Mouse (Mus musculus): ENCODE data around the gene Hrh3. TPM values are rescaled to one million over a fixed set of nuclear protein-coding genes. Genes with fewer than 3 reads are reported as not detected.

Hrh3 gene
- polyA plus RNA-seq, 1 experiment from 2014 or later: not detected

DNA sequence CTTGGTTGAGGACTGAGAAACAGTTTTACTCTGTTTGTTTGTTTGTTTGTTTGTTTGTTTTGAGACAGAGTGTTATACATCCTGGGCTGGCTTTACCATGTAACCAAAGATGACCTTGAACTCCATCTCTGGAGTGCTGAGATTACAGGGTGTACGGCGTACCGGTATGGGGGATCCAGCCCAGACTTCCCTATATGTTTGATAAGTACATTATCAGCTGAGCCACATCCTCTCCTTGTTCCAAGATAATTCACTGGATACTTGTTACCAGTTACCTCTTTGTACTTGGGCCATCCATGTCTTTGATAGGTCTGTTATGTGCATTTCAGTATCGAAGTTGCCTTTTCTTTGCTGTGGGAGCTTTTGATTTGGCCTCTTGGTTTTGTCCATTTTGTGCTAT is 28.9 kb upstream of the Hrh3 start:
- Histone ChIP-seq H3K9ac (ENCODE audit: low read depth, low read length) (no peak overlapping the region), H3K4me1 (replicated peaks; ENCODE audit: control insufficient read depth, insufficient read depth, low read length) (no peaks in the 10 kb centered on the region), H3K27me3 (replicated peaks; ENCODE audit: control insufficient read depth, insufficient read depth, low read length) (no peaks in the 10 kb centered on the region), H3K4me3 (ENCODE audit: low read depth, low read length) (no peak overlapping the region), H3K27ac (ENCODE audit: low read depth, low read length) (no peak overlapping the region), H3K36me3 (ENCODE audit: control insufficient read depth, insufficient read depth) (peaks cover 6% of the 10 kb centered on the region; the same call in 1 of the 2 replicates), H3K4me2 (replicated peaks; ENCODE audit: low read depth) (no peak overlapping the region), H3K9me3 (ENCODE audit: control insufficient read depth) (no peaks in the 10 kb centered on the region)
- no peak for TF ChIP-seq CTCF (IDR thresholded peaks at IDR 0.05; ENCODE audit: low read depth)
- no peak for ATAC-seq
- WGBS: 92% methylated on average over 4 of the region's 4 CpGs

- Histone ChIP-seq H3K27me3 (replicated peaks; ENCODE audit: control insufficient read depth, insufficient read depth, low read length) (no peaks in the 10 kb centered on the region), H3K4me2 (replicated peaks; ENCODE audit: low read depth) (no peak overlapping the region), H3K9ac (ENCODE audit: low read depth, low read length) (no peak overlapping the region), H3K4me1 (replicated peaks; ENCODE audit: control insufficient read depth, insufficient read depth, low read length) (no peaks in the 10 kb centered on the region), H3K36me3 (ENCODE audit: control insufficient read depth, insufficient read depth) (no peaks in the 10 kb centered on the region), H3K9me3 (ENCODE audit: control insufficient read depth) (no peaks in the 10 kb centered on the region), H3K27ac (ENCODE audit: low read depth, low read length) (no peak overlapping the region), H3K4me3 (ENCODE audit: low read depth, low read length) (no peak overlapping the region)
- TF ChIP-seq CTCF (IDR thresholded peaks at IDR 0.05; ENCODE audit: low read depth): no peak
- no peak for ATAC-seq
- WGBS: 63% methylated on average over 1 of the region's 1 CpGs
Measured at GRCm38 (mm10) chr2:180127675-180128074, 23.4 kb upstream of the Hrh3 start.

GRCm38 (mm10) chr2:180126195-180126594 is 21.9 kb upstream of the Hrh3 start:
- TF ChIP-seq CTCF (IDR thresholded peaks at IDR 0.05; ENCODE audit: low read depth): no peak
- H3K9me3 ChIP-seq (ENCODE audit: control insufficient read depth): no peaks in the 10 kb centered on the region
- no peak for ATAC-seq
- H3K4me3 ChIP-seq (ENCODE audit: low read depth, low read length): no peak overlapping the region
- no peaks in the 10 kb centered on the region for H3K27me3 ChIP-seq (replicated peaks; ENCODE audit: control insufficient read depth, insufficient read depth, low read length)
- 18% methylated on average over 4 of the region's 4 CpGs for WGBS
- H3K27ac ChIP-seq (ENCODE audit: low read depth, low read length): no peak overlapping the region
- H3K4me2 ChIP-seq (replicated peaks; ENCODE audit: low read depth): no peak overlapping the region
- no peaks in the 10 kb centered on the region for H3K36me3 ChIP-seq (ENCODE audit: control insufficient read depth, insufficient read depth)
- H3K9ac ChIP-seq (ENCODE audit: low read depth, low read length): no peak overlapping the region
- H3K4me1 ChIP-seq (replicated peaks; ENCODE audit: control insufficient read depth, insufficient read depth, low read length): no peaks in the 10 kb centered on the region

DNA sequence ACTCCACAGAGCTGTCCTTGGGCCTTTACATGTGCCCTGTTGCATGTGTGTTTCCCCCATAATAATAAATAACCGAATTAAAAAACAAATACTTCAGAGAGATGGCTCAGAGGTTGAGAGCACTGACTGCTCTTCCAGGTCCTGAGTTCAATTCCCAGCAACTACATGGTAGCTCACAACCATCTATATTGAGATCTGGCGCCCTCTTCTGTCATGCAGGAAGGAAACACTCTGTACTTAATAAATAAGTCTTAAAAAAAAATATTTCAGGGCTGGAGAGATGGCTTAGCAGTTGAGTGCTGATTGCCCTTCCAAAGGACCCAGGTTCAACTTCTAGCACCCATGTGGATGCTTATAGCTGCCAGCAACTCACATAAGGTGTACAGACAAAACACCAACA is 19.9 kb upstream of the Hrh3 start:
- TF ChIP-seq CTCF (IDR thresholded peaks at IDR 0.05; ENCODE audit: low read depth): peak; percentile 43
- ATAC-seq: no peak
- no peak overlapping the region for H3K9ac ChIP-seq (ENCODE audit: low read depth, low read length)
- H3K4me3 ChIP-seq (ENCODE audit: low read depth, low read length): no peak overlapping the region
- no peaks in the 10 kb centered on the region for H3K36me3 ChIP-seq (ENCODE audit: control insufficient read depth, insufficient read depth)
- WGBS: 88% methylated on average over 2 of the region's 2 CpGs
- H3K27me3 ChIP-seq (replicated peaks; ENCODE audit: control insufficient read depth, insufficient read depth, low read length): no peaks in the 10 kb centered on the region
- no peaks in the 10 kb centered on the region for H3K4me1 ChIP-seq (replicated peaks; ENCODE audit: control insufficient read depth, insufficient read depth, low read length)
- H3K4me2 ChIP-seq (replicated peaks; ENCODE audit: low read depth): no peak overlapping the region
- no peak overlapping the region for H3K27ac ChIP-seq (ENCODE audit: low read depth, low read length)
- H3K9me3 ChIP-seq (ENCODE audit: control insufficient read depth): no peaks in the 10 kb centered on the region

- Histone ChIP-seq H3K4me2 (replicated peaks; ENCODE audit: low read depth) (peak overlapping the region; percentile 92), H3K27me3 (replicated peaks; ENCODE audit: control insufficient read depth, insufficient read depth, low read length) (no peaks in the 10 kb centered on the region), H3K4me3 (ENCODE audit: low read depth, low read length) (peak overlapping the region; percentile 77), H3K9me3 (ENCODE audit: control insufficient read depth) (no peaks in the 10 kb centered on the region), H3K27ac (ENCODE audit: low read depth, low read length) (peak overlapping the region; percentile 88; the same call in 1 of the 2 replicates), H3K9ac (ENCODE audit: low read depth, low read length) (peak overlapping the region; percentile 88), H3K36me3 (ENCODE audit: control insufficient read depth, insufficient read depth) (no peaks in the 10 kb centered on the region), H3K4me1 (replicated peaks; ENCODE audit: control insufficient read depth, insufficient read depth, low read length) (peaks cover 13% of the 10 kb centered on the region; the same call in 1 of the 2 replicates)
- no peak for ATAC-seq
- TF ChIP-seq CTCF (IDR thresholded peaks at IDR 0.05; ENCODE audit: low read depth): no peak
- WGBS: 45% methylated on average over 5 of the region's 5 CpGs
Measured at GRCm38 (mm10) chr2:180120292-180120761, 16.0 kb upstream of the Hrh3 start.

- peak overlapping the region; percentile 88 for H3K9ac ChIP-seq (ENCODE audit: low read depth, low read length)
- H3K27me3 ChIP-seq (replicated peaks; ENCODE audit: control insufficient read depth, insufficient read depth, low read length): no peaks in the 10 kb centered on the region
- 0 out of 2 replicates have a peak, but pooled peaks have one; percentile 3 for TF ChIP-seq CTCF (IDR thresholded peaks at IDR 0.05; ENCODE audit: low read depth)
- no peaks in the 10 kb centered on the region for H3K9me3 ChIP-seq (ENCODE audit: control insufficient read depth)
- WGBS: under 1% methylated on average over 51 of the region's 68 CpGs
- H3K27ac ChIP-seq (ENCODE audit: low read depth, low read length): peak overlapping the region; percentile 88
- peak overlapping the region; percentile 92 for H3K4me2 ChIP-seq (replicated peaks; ENCODE audit: low read depth)
- H3K4me1 ChIP-seq (replicated peaks; ENCODE audit: control insufficient read depth, insufficient read depth, low read length): peaks cover 13% of the 10 kb centered on the region; the same call in 1 of the 2 replicates
- H3K4me3 ChIP-seq (ENCODE audit: low read depth, low read length): peak overlapping the region; percentile 77
- peak; percentile 23 for ATAC-seq
- no peaks in the 10 kb centered on the region for H3K36me3 ChIP-seq (ENCODE audit: control insufficient read depth, insufficient read depth)
Measured at GRCm38 (mm10) chr2:180119439-180120291, 15.4 kb upstream of the Hrh3 start.
